Mouse (Mus musculus) liver, postnatal 0 days (tissue): ENCODE measurements around the gene Dennd4c.

Experiments used
- CTCF ChIP-seq: sonication (generic); IDR thresholded peaks from 2 replicates; pipeline ENCODE4 v1.5.1; 2016; ENCODE audit warnings: antibody characterized with exemption, low read depth
- EP300 ChIP-seq: IDR thresholded peaks from 2 replicates; pipeline ENCODE4 v1.6.1; 2016; ENCODE audit warnings: antibody characterized with exemption, low read depth, mild to moderate bottlenecking

DNA sequence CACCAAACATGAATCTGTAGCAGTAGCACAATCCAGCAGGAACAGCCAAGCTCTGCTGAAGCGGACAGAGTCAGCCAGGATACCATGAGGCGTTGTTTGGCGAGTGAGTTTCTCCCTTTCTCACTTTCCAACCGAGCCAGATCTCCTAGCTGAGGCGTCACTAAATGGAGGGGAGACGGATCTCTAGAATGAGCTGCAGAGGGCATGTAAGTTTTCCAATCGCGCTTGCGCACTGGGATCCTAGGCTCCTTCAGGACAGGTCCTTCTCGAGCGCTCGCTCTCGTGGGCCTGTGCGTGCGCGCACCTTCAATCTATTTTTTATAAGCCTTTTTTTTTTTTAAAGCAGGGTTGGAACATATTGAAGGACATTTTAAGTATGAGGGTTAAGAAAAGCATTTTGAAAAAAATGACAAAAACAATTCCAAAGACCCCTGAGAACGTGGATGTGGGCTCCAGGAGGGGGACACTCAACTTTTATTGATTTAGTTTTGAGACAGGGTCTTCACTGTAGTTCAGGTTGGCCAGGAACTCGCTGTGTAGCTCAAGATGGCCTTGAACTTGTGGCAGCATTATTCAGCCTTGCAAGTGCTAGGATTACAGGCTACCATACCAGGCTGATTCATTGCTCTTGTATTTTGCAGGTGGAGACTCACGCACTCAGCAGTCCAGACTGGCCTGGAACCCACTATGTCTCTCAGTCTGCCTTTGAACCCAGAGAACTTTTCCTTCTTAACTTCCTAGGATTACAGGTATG is 14.1 kb upstream of the Dennd4c start:
- TF ChIP-seq CTCF (no peak), EP300 (no peak)
